Mouse (Mus musculus) retina, postnatal 7 days (tissue): ENCODE results near the gene Zbtb44.

Experiments
- DNase-seq: peaks from one replicate; pipeline ENCODE4 v3.0.0-alpha.2; 2012; ENCODE audit warnings: low read depth, low spot score

Gene Zbtb44

GRCm38 (mm10) chr9:31115586-31115985 is 85.1 kb downstream of the Zbtb44 start:
- no peak for DNase-seq

GRCm38 (mm10) chr9:31117088-31117487 is 86.6 kb downstream of the Zbtb44 start:
- no peak for DNase-seq

GRCm38 (mm10) chr9:31117488-31117887 is 87.0 kb downstream of the Zbtb44 start:
- no peak for DNase-seq

GRCm38 (mm10) chr9:31118520-31119298 is 88.3 kb downstream of the Zbtb44 start:
- DNase-seq, result no peak

- no peak for DNase-seq
Measured at GRCm38 (mm10) chr9:31119405-31119804, 89.0 kb downstream of the Zbtb44 start.

GRCm38 (mm10) chr9:31119882-31120532 is 89.6 kb downstream of the Zbtb44 start:
- DNase-seq, result no peak

GRCm38 (mm10) chr9:31120533-31120915 is 90.1 kb downstream of the Zbtb44 start:
- DNase-seq, result no peak

- no peak for DNase-seq
Measured at GRCm38 (mm10) chr9:31122464-31123030, 92.1 kb downstream of the Zbtb44 start.
